Mouse (Mus musculus) mature B cell (primary cell): ENCODE results near the gene Tmem120b.

Source experiments
- in situ Hi-C: fragments of 300-500 bp; cut with MboI; formaldehyde crosslinking; loops from 2 replicates; pipeline ENCODE4 v1.14.3; 2019

Gene Tmem120b

DNA sequence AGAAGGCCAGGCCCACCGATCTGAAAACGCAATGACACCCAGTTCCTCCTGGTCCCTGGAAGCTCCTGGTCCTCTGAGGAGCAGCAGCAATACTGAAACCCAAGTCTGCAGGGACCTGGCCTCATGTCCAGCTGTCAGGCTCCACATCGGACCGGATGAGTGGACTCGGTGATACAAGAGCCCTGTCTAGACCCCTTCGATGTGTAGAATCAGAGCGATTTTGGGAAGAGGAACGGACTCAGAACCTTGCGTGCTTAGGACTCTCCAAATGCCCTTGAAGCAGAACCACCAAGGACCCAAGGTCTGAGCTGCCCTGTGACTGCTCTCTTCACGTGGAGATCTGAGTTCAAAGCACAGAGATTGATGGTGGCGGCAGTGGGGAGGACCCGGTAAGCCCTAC is at the start of gene Tmem120b:
TSS of gene Tmem120b (plus strand) at position 301 of the 400 bp plus-strand sequence.
- in situ Hi-C loops, result no loop called here

DNA sequence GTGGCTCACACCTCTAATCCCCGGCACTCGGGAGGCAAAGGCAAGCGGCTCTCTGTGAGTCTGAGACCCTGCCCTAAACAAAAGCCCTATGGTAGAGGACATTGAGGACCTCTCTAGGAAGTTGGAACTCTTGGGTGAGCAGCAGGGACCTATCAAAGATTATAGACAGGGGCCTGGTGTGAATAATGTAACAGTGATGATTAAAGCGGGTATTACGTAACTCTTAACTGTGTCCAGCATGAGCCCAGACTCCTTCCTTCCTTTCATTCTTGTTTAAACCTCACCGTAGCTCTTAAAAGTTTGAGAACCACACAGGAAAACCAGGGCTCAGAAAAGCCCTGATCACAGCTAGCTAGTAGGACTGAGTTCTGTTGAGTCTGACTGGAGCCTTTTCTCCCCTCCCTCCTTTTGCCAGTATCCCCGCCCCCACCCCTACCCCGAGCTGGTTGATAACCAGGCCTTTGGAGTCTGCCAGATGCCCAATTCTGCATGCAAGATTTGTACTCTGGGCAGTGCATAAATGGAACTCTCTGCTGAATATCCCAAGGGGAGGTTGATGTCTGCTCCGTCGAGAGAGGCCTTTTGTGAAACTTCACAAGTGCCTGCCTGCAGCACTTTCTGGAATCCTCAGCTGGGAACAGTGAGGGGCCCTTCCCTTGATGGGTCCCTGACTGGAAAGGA is 48.7 kb upstream of the Tmem120b start:
- in situ Hi-C loops, result no loop called here

DNA sequence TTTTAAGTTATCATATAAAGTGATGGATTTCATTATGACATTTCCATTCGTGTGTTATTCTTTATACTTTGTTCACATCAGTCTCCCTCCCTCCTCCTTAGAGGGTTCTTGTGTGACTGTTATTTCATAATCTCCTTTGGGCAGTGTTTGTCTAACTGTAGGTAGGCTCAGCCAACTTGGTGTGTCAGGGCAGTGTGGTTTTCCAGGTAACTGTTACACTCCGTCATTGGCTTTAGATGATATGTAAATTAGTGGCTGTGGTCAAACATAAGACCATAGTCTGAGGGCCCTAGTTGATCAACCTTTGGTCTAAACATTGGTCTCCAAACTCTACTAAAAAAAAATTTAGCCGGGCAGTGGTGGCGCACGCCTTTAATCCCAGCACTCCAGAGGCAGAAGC is 47.8 kb upstream of the Tmem120b start:
- in situ Hi-C loops, result no loop called here

DNA sequence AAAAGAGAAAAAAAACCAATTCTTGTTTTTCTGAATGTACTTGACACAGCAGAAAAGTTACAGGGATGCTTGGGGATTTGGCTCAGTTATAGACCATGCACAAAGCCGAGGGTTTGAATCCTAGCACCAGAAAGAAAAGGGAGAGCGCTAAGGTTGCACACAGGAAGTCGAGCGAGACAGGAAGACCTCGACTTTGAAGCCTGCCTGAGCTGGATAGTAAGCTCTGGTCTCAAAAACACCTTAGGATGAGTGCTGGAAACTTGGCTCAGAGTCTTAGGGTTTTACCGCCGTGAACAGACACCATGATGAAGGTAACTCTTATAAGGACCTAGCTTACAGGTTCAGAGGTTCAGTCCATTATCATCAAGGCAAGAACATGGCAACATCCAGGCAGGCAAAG is 46.8 kb upstream of the Tmem120b start:
- in situ Hi-C loops, result no loop called here

DNA sequence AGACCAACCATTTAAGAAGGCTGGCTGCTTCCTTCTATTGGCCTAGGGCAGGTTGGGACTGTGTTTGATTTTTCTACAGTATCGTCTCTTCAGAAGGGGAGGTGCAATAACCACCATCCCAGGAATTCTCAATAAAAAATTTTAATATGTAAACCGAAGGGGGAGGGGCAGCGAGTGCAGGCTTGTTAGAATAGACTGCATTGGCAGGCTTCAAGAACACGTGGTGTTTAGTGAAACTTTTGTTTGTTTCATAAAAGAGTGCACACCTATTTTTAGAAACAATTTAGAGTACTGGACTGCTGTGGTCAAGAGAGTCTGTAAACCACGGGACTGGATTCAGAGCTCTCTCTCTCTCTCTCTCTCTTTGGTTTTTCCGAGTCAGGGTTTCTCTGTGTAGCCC is 45.2 kb upstream of the Tmem120b start:
- in situ Hi-C loops, result no loop called here

DNA sequence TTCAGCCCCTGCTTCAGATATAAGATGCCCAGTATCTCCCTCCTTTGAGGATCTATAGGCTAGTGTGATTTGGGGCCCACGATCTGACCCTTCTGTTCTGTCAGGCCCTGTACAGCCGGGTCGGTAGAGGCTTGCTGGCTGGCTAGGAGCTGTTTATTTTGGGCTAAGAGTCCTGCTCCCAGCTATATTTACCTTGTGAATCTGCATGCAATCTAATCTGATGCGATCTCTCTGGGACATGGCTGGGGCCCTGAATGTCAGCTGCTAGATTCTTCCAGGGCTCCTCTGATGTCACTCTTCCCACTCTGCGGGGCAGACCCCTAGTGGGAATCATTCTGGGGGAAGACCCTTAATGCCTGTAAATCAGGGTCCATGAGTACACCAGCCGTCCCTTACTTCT is 43.9 kb upstream of the Tmem120b start:
- in situ Hi-C loops, result no loop called here

DNA sequence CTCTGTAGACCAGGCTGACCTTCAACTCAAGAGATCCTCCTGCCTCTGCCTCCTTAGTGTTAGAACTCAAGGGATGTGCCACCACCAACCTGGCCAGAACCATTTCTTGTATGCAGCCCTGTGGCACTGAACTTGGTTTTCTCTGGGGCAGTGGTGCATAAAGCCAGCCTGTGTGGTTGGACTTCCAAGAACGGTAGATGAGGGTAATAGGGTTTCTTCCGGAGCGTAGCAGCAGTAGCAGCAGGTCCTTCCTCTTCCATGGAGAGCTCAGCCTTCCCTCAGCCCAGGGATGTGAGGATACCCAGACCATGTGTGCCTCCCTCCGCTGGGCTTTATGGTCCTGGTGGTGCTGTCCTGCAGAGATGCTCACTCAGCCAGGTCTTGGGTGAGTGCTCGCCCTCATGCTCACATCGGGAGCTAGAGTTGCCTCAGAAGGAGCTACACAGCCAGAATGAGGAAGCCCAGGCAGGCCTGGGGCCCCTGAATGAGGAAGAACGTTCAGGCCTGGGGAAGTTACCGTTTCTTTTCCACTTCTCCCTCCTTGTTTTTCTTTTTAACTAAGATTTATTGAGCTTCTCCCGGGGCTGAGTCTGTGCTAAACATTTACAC is 43.1 kb upstream of the Tmem120b start:
- in situ Hi-C loops, result no loop called here

DNA sequence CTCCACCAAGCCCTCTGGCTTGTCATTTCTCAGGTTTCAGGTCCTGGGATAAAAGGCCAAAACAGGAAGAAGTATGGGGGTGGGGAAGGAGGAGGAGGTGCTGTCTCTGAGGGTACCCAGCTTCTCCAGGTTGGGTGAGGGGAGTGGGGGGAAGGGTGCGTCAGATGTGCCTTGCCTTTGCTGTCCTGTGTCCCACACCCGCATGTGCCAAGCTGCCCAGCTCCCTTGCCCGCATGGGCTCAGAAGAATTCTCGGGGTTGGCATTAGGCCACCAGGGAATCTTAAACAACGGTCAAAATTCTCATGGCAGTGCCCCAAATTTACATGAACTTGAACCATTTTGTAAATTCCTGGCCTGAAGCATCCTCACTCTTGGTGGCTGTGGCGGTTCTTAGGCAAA is 41.8 kb upstream of the Tmem120b start:
- in situ Hi-C loops, result no loop called here

DNA sequence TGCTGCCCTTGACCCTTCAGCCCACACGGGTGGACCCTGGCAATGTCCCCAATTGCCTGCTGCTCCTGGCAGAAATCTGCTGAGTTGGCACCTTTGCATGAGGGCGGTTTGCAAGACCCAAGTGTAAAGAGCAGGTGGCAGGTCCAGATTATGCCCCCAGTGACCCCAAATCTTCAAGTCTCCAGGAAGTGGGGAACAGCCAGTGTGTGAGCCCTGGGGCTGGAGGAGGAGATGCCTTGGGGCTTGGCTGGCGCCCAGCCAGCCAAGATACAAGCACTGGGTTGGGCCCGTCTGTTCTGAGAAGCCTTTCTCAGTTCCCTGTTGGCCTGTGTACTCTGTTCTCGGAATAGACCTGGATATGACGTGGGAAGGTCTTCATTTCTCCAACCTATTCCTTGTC is 40.8 kb upstream of the Tmem120b start:
- in situ Hi-C loops, result no loop called here

DNA sequence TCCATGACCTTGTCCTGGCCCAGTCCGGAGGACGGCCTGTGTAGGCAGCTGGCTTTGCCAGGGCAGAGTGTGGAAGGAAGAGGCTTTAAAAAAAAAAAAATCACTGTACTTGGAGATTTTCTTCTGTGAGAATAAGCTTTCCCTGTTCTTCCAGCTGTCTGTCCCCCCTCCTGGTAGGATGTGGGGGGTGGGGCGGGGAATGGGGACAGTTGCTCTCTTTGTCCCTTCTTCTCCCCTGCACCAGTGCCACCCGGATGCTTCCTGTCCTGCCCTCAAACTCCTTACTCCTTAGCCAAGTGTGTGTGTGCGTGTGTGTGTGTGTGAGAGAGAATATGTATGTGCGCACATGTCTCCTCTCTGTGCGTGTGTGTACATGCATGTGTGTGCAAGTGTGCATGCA is 38.5 kb upstream of the Tmem120b start:
- in situ Hi-C loops, result no loop called here

DNA sequence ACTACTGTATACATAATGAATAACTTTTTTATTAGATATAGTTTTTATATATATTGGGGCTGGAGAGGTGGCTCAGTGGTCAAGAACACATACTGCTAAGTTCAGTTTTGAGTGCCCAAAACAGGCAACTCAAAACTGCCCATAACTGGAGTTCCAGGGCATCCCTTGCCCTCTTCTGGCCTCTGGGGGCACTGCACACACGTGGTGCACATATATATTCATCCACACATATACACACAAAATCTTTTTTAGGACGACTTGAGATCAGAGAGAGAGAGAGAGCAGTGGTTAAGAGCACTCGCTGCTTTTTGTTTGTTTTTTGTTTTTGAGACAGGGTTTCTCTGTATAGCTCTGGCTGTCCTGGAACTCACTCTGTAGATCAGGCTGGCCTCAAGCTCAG is 36.9 kb upstream of the Tmem120b start:
- in situ Hi-C loops, result no loop called here

DNA sequence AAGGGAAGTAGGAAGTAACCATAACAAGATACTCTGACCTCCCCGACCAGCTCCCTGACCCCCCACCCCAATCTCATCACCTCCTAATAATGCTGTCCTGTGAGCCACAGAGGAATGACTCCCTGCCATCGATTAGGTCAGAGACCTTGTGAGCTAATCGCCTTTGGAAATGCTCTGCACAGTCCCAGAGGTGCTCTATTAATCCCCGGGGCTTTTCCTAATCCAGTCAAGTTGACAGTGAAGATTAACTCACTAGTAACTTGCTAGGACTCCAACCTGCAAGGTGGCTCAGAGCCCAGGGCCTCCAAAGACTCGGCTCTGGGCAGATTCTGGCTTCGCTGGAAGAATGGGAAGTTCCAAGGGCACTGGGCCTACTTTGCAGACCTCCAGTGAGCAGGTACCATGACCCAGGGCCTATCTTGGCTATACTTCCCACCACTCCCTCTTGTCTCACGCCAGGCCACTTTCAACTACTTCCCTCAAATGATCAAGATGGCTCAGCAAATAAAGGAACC is 34.5 kb upstream of the Tmem120b start:
- in situ Hi-C loops, result no loop called here

DNA sequence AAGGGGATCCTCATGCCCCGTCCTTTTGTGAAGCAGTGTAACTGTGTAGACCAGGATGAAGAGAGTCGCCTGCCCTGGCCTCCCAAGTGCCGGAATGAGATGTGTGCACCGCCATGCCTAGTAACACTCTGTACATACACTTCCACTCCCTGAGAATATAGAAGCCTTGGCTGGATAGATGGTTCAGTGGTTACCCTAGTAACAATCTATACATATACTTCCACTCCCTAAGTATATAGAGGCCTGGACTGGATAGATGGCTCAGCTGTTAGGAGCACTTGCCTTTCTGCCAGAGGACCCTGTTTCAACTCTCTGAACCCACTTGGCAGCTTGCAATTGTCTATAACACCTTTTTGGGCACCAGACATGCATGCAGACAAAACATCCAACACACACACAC is 33.1 kb upstream of the Tmem120b start:
- in situ Hi-C loops, result no loop called here

DNA sequence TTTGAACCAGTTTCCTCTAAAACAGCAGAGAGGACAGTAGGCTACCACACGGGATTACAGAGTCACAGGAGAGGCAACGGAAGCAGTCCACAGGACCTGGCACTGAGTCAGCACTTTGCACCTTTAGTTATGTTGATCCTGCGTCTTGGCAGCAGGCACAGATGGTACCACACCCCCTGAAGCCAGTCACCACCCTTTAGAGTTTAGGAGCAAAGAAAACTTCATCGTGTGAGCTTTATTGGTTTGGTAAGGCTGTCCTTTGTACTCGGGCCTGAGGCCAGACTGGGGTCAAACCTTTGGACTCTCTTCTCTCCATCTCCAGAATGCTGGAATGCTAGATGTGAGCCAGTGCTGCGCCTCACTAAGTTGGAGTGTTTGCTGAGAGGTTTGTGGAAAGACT is 32.7 kb upstream of the Tmem120b start:
- in situ Hi-C loops, result no loop called here

DNA sequence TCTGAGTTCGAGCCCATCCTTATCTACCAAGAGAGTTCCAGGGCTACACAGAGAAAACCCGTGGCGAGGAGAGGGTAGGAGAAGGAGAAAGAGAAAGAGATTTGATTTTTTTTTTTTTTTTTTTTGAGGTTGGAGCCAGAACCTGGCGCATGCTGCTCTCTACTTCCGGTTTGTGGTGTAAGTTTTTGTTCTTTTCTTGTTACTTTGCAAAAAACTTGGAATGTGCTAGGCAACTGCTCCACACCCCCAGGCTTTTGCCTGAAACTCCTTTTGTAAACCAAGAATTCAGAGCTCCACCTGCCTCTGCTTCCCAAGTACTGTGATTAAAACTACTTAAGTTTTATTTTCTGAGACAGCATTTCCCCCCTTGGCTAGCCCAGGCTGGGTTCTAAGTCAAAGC is 30.1 kb upstream of the Tmem120b start:
- in situ Hi-C loops, result no loop called here

DNA sequence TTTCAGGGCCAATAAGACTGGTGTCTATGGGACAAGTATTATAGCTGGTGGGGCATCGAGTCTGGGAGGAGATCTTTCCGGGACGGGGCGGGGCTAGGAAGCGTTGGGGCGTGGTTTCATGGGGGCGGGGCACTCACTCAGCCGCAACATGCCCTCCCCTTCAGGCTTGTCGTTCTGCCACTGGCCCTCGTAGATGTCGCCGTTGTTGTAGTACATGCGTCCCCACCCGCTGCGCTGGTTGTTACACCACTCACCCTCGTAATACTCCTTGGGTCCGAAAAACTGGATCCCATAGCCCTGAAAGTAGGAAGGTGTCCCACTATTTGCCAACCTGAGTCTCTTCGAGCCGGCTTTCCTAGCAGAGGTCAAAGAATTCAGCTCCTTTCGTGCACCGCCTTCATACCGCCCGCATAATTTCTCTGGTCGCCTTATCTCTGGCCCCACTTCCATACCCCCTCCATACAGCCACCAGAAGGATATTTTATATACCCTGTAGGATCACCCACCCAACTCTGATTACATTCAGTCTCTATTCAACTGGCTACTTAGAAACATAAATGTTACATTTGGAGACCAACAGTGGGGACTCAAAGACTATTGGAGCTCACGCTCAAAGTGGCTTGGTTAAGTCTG is 29.0 kb upstream of the Tmem120b start:
- in situ Hi-C loops, result no loop called here

DNA sequence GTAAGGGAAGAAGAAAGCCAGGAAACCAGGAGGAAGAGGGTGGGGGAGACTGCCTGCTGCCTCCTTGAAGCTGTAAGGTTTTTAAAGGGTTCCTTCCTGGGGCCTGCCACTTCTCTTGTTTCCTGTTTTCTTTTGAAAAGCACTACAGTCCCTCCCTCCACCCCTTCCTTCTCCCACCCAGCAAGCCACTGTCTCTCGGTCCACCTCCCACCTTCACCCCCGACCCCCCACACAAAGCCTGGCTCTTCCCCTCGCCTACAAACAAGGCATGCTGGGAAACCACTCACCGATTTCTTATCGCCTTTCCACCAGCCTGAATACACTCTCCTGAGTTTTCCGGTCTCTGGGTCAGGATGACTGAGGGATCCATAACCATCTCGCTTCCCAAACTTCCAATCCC is 27.4 kb upstream of the Tmem120b start:
- in situ Hi-C loops, result no loop called here

DNA sequence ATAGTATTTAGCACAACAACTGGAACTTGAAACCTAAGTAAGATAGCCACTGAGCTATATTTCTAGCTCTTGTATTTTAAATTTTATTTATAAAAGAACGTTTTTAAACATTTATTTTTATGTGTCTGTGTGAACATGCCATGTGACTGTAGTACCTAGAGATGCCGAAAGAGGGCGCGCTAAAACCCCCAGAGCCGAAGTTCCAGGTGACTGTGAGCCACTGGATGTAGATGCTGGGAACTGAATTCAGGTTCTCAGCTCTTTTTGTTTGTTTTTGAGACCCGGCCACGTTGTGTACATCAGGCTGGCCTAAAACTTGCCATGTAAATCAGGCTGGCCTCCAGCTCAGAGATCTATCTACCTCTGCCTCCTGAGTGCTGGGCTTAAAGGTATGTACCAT is 24.4 kb upstream of the Tmem120b start:
- in situ Hi-C loops, result no loop called here

DNA sequence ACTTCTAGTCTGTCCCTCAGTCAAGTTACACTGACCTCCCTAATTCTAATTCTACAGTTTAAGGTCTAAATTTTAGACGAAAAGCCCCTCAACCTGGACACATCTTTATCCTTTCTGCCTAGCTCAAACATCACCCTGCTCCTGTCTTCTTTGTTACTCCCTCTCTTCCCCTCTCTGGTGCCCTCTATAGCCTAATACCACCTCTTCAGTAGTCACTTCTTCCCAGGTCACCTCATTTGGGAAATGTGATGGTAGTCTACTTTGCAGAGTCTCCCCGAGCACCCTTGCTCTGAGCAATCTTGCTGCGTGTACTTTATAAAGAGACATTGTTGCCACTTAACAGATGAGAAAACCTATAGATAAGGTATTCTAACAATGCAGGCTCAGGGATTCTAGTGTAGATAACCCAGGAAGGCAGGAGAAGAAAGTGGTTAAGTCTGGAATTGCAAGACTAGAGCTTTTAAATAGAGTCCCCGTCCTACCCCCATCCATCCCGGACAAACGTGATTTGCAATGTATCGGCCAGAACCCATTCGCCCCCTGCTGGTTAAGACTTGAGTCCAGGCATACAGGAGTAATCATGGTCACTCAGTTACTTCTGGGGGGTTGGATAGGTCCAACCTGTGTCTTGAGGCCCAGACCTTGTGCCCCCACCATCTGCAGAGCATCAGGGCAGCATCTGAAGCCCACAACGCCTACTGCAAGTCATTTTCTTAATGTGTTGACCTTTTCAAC is 22.5 kb upstream of the Tmem120b start:
- in situ Hi-C loops, result no loop called here

DNA sequence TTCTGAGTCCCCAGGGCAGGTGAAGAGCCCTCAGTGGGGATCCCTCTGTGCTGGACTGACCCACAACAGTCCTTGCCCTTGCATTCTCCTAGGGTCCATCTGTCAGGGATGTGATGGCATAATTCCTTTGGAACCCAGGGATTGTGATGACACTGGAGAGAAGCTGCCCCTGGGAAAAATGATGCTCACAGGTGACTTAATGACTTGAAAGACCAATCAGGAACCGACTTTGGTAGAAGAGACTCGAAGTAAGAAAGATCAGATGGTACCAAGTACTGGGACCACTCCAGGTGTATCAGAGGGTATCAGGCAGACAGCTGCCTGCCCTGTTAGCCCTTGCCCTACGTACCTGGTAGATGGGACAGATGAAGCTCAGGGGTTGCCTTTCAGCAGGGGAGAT is 21.3 kb upstream of the Tmem120b start, which contains the start of gene Morn3:
TSS of gene Morn3 (minus strand) at position 101 of the 400 bp plus-strand sequence.
- in situ Hi-C loops, result no loop called here

DNA sequence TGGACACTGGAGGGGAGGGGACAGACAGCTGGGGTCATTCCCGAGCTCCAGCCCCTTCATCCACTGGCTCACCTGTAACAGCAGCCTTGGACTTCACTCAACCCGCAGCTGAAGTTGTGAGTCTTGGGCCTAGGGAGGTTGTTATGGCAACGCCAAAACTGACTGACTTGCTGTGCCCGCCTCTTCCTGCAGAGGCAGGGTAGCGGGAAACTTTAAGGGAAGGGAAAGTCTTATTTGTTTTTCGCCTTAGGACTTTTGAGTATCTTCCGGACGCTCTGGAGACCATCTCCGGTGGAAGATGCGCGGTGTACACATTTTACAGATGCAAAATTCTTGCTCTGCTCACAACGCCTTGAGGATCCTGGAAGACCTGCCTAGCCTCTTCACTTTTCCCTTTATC is 18.9 kb upstream of the Tmem120b start:
- in situ Hi-C loops, result no loop called here

DNA sequence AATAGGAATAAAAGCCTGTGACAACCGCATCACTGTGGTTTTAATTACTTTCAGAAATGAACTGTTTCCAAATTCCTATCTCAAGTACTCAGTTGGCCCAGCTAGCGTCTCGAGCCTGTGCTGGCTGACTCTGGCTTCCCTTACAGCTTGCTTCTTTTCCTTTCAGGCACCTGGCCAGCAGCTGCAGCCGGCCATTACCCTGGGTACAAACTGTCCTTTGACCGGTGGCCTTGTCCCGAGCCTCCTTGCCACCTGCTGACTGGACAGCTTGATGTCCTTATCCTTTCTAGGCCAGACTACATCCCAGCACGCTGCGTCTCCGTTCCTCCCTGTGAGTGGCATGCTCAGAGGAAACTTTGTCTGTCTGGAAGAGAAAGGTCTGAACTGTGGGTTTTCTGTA is 17.3 kb upstream of the Tmem120b start:
- in situ Hi-C loops, result no loop called here

DNA sequence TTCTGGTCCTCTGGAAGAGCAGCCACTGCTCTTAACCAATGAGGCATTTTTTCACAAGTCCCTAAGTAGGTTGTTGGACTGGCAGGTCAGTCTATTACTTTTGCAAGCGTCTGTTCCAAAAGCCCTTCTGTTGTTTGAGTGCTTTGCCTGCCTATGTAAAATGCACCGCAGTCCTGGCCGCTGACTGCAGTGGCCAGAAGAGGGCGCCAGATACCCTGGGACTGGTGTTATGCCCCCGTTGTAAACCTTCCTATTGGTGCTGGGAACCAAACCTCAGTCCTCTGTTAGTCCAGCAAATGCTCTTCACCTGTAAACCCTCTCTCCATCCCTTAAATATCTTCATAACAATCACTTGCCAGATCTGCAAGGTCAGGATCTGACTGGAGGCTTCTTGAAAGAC is 16.5 kb upstream of the Tmem120b start:
- in situ Hi-C loops, result no loop called here
